Mouse (Mus musculus): ENCODE data around the gene Sorcs3. TPM values are rescaled to one million over a fixed set of nuclear protein-coding genes. Genes with fewer than 3 reads are reported as not detected.

Gene Sorcs3
- polyA plus RNA-seq, 1 experiment from 2014 or later, result 9.3 TPM

DNA sequence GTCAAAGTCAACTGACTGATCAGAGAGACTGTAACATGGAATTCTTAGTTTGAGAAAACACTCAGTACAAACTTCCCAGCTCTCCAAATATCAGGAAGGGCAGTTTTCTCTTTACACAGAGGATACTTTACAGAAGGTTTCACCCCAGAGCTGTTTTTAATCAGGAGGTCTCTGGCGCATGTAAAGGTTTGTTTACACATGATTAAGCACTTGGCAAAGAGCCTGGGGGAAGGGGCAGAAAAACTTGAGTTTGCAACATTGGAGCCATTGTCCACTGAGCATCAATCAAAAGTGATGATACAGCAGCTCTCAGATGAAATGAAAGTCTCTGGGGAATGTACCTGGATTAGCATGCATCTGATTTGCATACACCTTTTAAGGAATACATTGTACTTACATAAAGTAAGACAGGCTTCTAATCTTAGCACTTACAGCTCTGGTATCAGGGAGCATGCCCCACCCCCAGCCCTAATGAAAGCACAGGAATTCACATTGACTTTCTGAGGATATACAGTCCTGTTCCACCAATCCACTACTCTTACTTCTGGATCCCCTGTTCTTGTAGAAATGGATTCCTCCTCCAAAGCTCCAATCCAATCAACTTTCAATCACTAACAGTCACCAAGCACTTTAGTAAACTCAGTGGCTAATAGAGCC is 500.6 kb downstream of the Sorcs3 start:
- ATAC-seq (ENCODE audit: low FRiP score, low read depth), result no peak
- Histone ChIP-seq H3K4me2 (replicated peaks) (no peak overlapping the region), H3K27ac (no peak overlapping the region), H3K27me3 (replicated peaks) (no peaks in the 10 kb centered on the region), H3K9me3 (no peaks in the 10 kb centered on the region), H3K4me1 (no peaks in the 10 kb centered on the region), H3K9ac (no peak overlapping the region), H3K4me3 (no peak overlapping the region), H3K36me3 (no peaks in the 10 kb centered on the region)
- 29% methylated on average over 1 of the region's 1 CpGs for WGBS

DNA sequence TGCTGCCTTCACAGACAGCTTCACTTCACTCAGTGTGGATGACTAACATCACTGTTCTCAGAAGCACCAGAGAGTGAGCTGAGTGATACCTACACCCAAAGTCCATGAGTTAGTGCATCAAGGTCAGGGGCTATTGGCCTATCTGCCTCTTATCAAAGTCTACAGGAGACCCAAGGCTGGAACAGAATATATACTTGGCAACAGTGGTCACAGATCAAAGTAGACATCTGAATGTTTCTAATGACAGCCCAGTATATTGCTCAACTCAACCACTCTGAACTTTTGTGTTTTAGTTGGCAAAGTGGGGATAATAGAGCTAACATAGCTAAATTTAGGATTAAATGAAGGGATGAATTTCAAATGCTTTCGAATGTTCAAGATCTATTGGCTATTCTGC is 501.1 kb downstream of the Sorcs3 start:
- WGBS, result 87% methylated on average over 1 of the region's 1 CpGs
- no peaks in the 10 kb centered on the region for H3K27me3 ChIP-seq (replicated peaks)
- no peaks in the 10 kb centered on the region for H3K4me1 ChIP-seq
- no peaks in the 10 kb centered on the region for H3K9me3 ChIP-seq
- H3K4me3 ChIP-seq, result no peak overlapping the region
- no peaks in the 10 kb centered on the region for H3K36me3 ChIP-seq
- ATAC-seq (ENCODE audit: low FRiP score, low read depth), result no peak
- no peak overlapping the region for H3K9ac ChIP-seq
- no peak overlapping the region for H3K27ac ChIP-seq
- H3K4me2 ChIP-seq (replicated peaks), result no peak overlapping the region

DNA sequence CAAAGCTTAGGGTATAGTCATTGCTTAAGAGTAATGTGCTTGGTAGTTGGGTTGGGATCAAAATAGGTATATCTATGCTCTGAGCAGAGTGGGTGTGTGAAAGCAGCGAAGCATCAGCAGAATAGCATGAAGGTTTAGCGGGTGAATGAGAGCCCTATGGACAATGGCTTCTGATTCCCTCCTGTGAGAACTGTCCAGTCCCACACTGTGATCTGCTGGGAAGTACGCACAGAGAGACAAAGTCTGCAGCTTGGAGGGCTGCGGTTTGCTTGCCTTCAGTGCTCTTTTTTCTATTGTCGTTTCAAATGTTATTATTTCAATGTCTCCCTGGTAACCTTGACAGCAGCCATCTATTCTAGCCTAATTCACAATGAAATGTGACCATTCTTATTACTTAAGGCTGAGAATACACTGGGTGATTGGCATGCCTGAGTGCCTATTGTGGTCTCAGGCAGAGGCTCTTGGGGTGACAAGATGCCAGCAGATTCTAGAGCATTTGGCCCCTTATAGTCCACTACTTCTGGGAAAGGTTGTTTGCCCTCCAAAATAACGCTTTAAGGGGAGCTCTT is 520.1 kb downstream of the Sorcs3 start:
- no peaks in the 10 kb centered on the region for H3K27me3 ChIP-seq (replicated peaks)
- no peaks in the 10 kb centered on the region for H3K4me1 ChIP-seq
- WGBS, result 30% methylated on average over 6 of the region's 6 CpGs
- H3K9me3 ChIP-seq, result no peaks in the 10 kb centered on the region
- H3K9ac ChIP-seq, result no peak overlapping the region
- no peak overlapping the region for H3K27ac ChIP-seq
- no peak overlapping the region for H3K4me3 ChIP-seq
- H3K4me2 ChIP-seq (replicated peaks), result no peak overlapping the region
- no peak for ATAC-seq (ENCODE audit: low FRiP score, low read depth)
- H3K36me3 ChIP-seq, result no peaks in the 10 kb centered on the region

DNA sequence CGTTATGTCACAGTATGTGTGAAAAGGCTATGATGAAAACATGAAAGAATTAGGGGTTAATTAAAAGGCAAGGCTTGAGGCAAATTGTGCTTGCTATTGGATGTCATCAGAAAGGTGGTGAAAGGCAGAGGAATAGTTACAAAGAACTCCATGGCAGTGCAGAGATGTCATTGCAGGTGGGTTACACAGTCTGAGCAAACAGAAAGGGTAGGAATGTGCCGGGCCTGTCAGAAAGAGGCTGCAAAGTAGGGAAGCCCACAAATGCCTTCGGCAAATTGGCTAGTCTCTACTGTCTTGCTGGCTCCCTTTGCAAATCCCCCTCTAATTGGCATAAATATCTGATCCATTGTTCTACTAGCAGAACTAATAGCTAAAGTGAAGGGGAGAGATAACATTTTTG is 521.2 kb downstream of the Sorcs3 start:
- H3K4me3 ChIP-seq, result no peak overlapping the region
- no peaks in the 10 kb centered on the region for H3K4me1 ChIP-seq
- WGBS, result 76% methylated on average over 3 of the region's 3 CpGs
- no peak overlapping the region for H3K9ac ChIP-seq
- no peak for ATAC-seq (ENCODE audit: low FRiP score, low read depth)
- no peaks in the 10 kb centered on the region for H3K9me3 ChIP-seq
- H3K36me3 ChIP-seq, result no peaks in the 10 kb centered on the region
- H3K4me2 ChIP-seq (replicated peaks), result no peak overlapping the region
- H3K27me3 ChIP-seq (replicated peaks), result no peaks in the 10 kb centered on the region
- no peak overlapping the region for H3K27ac ChIP-seq

DNA sequence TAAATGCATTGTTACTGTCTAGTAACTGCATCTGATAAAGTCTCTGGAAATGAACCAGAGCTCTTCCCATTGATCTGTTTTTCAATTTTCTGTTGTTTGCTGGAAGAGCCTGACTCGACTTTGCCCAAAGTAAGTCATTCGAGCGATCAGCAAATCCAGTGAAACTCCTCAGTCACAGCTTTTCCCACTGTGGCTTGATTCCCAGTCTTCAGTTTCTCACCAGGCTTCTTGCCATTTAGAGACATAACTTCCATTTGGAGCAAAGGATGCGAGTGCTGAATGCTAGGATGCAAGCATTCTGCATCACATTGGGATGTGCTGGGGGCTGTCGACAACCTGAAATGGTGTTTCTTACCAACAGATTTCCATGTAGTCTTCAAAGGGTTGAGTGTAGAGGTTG is 521.8 kb downstream of the Sorcs3 start:
- H3K27me3 ChIP-seq (replicated peaks), result no peaks in the 10 kb centered on the region
- no peaks in the 10 kb centered on the region for H3K36me3 ChIP-seq
- H3K4me2 ChIP-seq (replicated peaks), result no peak overlapping the region
- WGBS, result 95% methylated on average over 5 of the region's 5 CpGs
- ATAC-seq (ENCODE audit: low FRiP score, low read depth), result no peak
- H3K27ac ChIP-seq, result no peak overlapping the region
- H3K4me1 ChIP-seq, result no peaks in the 10 kb centered on the region
- H3K9ac ChIP-seq, result no peak overlapping the region
- no peaks in the 10 kb centered on the region for H3K9me3 ChIP-seq
- no peak overlapping the region for H3K4me3 ChIP-seq

DNA sequence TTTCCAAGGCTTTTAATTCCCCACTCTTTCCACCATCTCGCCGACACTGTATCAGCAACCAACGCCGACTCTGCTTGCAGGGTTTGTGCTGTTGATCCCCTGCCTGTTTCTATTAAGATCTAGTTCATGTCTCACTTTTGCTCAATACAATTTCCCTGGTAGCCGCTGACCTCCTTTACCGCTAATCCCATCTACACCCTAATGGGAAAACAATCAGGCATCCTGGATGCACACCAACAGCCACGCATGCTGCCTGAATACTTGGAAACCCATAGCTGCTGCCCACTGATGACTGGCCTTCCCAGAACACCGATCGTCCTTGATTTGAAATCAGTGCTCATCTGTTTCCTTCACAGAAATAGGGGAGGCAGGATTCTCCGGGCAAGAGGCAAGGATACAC is 525.9 kb downstream of the Sorcs3 start:
- Histone ChIP-seq H3K4me3 (no peak overlapping the region), H3K27me3 (replicated peaks) (no peaks in the 10 kb centered on the region), H3K36me3 (no peaks in the 10 kb centered on the region), H3K9me3 (no peaks in the 10 kb centered on the region), H3K27ac (no peak overlapping the region), H3K9ac (no peak overlapping the region), H3K4me1 (no peaks in the 10 kb centered on the region), H3K4me2 (replicated peaks) (no peak overlapping the region)
- WGBS, result 90% methylated on average over 10 of the region's 10 CpGs
- ATAC-seq (ENCODE audit: low FRiP score, low read depth), result no peak

DNA sequence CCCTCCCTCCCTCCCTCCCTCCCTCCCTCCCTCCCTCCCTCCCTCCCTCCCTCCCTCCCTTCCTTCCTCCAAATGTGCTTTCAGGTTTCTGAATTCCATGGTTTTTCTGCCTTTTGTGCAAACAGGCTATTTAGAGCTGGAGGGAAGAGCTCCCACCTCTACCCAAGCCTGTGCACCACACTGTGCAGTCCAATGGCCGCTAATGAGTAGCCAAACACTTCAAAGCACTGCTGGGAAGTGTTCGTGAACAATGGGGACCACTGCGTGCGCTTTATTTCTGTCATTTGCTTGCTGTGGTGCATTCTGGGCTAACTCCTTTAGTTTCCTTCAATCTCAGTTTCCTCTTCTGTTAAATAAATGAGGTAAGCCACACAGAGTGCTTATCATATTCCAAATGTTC is 528.5 kb downstream of the Sorcs3 start:
- no peak for ATAC-seq (ENCODE audit: low FRiP score, low read depth)
- no peaks in the 10 kb centered on the region for H3K27me3 ChIP-seq (replicated peaks)
- no peak overlapping the region for H3K27ac ChIP-seq
- no peaks in the 10 kb centered on the region for H3K9me3 ChIP-seq
- no peak overlapping the region for H3K4me3 ChIP-seq
- H3K36me3 ChIP-seq, result no peaks in the 10 kb centered on the region
- H3K4me2 ChIP-seq (replicated peaks), result no peak overlapping the region
- no peak overlapping the region for H3K9ac ChIP-seq
- H3K4me1 ChIP-seq, result no peaks in the 10 kb centered on the region
- WGBS, result 25% methylated on average over 4 of the region's 4 CpGs

DNA sequence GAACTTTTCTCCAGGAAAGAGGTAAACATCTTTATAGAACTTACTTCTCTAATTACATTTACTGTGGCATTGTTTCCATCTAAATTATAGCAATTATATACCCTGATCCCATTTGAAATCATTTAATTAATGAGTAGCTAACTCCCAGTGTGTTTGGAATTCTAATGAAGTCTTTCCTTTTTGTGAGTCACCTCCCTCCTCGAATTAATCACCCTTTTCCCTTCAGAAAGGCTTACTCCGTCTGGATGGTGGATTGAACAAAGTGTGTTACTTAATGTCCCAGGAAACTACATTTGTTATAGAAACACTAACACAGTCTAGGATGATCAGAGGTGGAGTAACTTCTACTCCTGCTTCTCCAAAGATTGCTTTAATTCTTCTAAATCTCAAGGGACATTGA is 531.7 kb downstream of the Sorcs3 start:
- Histone ChIP-seq H3K4me2 (replicated peaks) (no peak overlapping the region), H3K4me3 (no peak overlapping the region), H3K27me3 (replicated peaks) (no peaks in the 10 kb centered on the region), H3K9me3 (no peaks in the 10 kb centered on the region), H3K36me3 (no peaks in the 10 kb centered on the region), H3K27ac (no peak overlapping the region), H3K4me1 (no peaks in the 10 kb centered on the region), H3K9ac (no peak overlapping the region)
- WGBS, result 29% methylated on average over 2 of the region's 2 CpGs
- ATAC-seq (ENCODE audit: low FRiP score, low read depth), result no peak

DNA sequence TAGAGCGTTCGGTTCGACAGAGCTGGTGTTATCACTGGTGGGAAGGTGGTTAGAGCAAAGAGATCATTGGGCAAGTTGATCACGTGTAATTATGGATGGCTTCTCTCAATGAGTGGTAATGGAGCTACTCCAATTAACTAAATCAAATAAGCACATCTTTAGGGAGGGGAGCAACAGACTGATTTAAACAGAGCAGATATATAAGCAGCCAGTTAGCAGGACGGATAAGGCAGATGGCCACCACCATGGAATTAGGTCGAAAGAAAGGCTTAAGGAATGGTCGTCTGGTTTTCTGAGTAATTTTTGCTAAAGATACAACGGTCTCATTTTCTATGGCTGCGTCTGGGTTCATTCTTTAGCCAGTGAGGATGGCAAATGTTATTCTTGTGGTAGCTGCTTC is 549.3 kb downstream of the Sorcs3 start:
- no peaks in the 10 kb centered on the region for H3K27me3 ChIP-seq (replicated peaks)
- ATAC-seq (ENCODE audit: low FRiP score, low read depth), result no peak
- no peaks in the 10 kb centered on the region for H3K36me3 ChIP-seq
- WGBS, result 80% methylated on average over 9 of the region's 9 CpGs
- H3K9ac ChIP-seq, result no peak overlapping the region
- H3K4me2 ChIP-seq (replicated peaks), result no peak overlapping the region
- no peaks in the 10 kb centered on the region for H3K4me1 ChIP-seq
- no peaks in the 10 kb centered on the region for H3K9me3 ChIP-seq
- H3K4me3 ChIP-seq, result no peak overlapping the region
- H3K27ac ChIP-seq, result no peak overlapping the region

DNA sequence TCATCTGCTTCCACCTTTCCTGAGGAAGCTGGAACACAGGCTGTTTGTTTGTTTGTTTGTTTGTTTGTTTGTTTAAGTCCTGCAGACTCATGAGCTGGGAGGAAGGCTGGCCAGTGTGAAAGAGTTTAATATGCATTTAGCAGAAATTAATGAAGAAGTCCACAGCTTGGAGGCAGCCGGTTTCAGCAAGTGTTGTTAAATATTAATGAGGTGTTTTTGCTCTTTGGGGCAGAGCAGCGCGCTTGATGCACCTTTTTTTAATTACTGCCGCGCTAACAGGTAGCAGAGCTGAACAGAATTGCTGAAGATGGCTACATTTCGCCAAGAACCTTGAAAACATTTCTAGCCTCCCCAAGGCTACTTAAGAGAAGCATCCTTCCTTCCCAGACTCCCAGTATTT is 551.0 kb downstream of the Sorcs3 start:
- no peaks in the 10 kb centered on the region for H3K27me3 ChIP-seq (replicated peaks)
- H3K4me1 ChIP-seq, result no peaks in the 10 kb centered on the region
- WGBS, result 74% methylated on average over 6 of the region's 6 CpGs
- H3K4me3 ChIP-seq, result no peak overlapping the region
- ATAC-seq (ENCODE audit: low FRiP score, low read depth), result no peak
- H3K27ac ChIP-seq, result no peak overlapping the region
- H3K4me2 ChIP-seq (replicated peaks), result no peak overlapping the region
- no peaks in the 10 kb centered on the region for H3K9me3 ChIP-seq
- H3K36me3 ChIP-seq, result no peaks in the 10 kb centered on the region
- no peak overlapping the region for H3K9ac ChIP-seq

DNA sequence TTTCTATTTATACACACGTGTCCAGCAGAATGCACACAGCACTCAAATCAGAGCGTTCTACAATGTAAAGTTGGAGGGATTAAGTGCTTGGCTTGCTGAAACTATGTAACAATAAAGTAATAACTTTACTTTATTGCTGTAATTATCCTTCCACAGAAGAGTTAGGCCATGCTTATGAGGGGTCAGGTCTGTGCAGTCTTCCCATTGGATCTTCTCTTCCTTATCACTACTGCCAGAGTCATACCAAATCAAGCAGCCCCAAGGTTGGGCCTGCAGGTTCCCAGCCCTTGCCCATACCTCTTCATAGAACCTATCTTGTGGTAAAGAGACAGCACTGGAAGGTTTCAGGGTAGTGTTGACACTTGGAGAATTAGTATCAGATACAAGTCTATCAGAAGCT is 560.7 kb downstream of the Sorcs3 start:
- Histone ChIP-seq H3K27me3 (replicated peaks) (no peaks in the 10 kb centered on the region), H3K9ac (no peak overlapping the region), H3K27ac (no peak overlapping the region), H3K4me2 (replicated peaks) (no peak overlapping the region), H3K36me3 (no peaks in the 10 kb centered on the region), H3K9me3 (no peaks in the 10 kb centered on the region), H3K4me1 (no peaks in the 10 kb centered on the region), H3K4me3 (no peak overlapping the region)
- ATAC-seq (ENCODE audit: low FRiP score, low read depth), result no peak
- 85% methylated on average over 2 of the region's 2 CpGs for WGBS

DNA sequence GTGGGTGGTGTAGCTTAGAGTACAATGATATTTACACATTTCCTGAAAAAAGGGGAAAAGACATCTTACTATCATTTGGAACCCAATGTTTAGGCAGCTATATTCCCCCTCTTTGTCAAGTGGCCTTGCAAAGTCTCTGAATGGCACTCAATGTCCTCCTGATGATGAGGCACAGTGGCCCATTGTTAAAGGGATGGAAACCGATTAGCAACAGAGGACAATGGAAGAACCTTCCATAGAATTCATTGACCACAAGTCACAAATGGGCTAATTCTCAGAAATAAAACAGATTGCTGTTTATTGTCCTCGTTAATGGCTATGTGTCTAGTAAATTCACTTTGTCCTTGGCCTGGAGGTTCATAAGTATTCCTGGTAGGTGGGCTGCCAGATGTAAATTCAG is 565.7 kb downstream of the Sorcs3 start:
- no peaks in the 10 kb centered on the region for H3K27me3 ChIP-seq (replicated peaks)
- no peak overlapping the region for H3K27ac ChIP-seq
- H3K4me1 ChIP-seq, result no peaks in the 10 kb centered on the region
- H3K9ac ChIP-seq, result no peak overlapping the region
- ATAC-seq (ENCODE audit: low FRiP score, low read depth), result no peak
- no peaks in the 10 kb centered on the region for H3K36me3 ChIP-seq
- 21% methylated on average over 2 of the region's 2 CpGs for WGBS
- H3K9me3 ChIP-seq, result no peaks in the 10 kb centered on the region
- no peak overlapping the region for H3K4me3 ChIP-seq
- H3K4me2 ChIP-seq (replicated peaks), result no peak overlapping the region

DNA sequence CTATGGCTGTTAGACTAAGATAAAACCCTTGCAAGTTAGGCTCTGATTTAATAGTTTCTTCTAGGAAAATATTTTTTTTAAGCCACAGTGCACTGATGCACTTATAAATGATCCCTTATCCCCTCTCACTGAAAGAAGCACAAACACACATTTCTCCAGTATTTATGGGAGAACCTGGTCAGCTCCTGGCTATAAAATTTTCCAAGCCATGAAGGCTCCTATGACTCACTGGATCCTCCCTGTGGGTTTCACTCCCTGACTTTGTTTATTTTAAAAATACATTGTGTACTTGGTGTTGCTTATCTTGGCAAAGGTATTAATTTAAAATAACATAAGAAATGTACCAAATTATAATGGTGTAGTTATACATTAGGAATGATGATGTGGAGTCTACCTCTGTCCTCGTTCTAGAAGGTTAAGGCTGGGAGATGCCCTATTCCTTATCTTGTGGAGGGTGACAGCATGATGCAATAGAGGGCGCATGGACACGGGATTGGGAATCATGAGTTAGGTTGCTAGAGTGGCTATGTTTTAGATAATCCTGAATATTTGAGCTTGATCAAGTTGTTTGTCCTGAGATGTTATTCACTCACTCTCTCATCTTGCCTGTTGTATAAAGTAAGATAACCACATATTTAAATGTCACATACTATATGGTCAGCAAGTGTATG is 573.4 kb downstream of the Sorcs3 start:
- ATAC-seq (ENCODE audit: low FRiP score, low read depth), result no peak
- Histone ChIP-seq H3K4me2 (replicated peaks) (no peak overlapping the region), H3K27me3 (replicated peaks) (no peaks in the 10 kb centered on the region), H3K9me3 (no peaks in the 10 kb centered on the region), H3K36me3 (no peaks in the 10 kb centered on the region), H3K4me1 (no peaks in the 10 kb centered on the region), H3K27ac (no peak overlapping the region), H3K4me3 (no peak overlapping the region), H3K9ac (no peak overlapping the region)
- 92% methylated on average over 3 of the region's 3 CpGs for WGBS

Measured in neural tube, embryonic 12.5 days (tissue).